Mouse (Mus musculus): ENCODE results near the gene Pcnx. TPM values are rescaled to one million over a fixed set of nuclear protein-coding genes. Genes with fewer than 3 reads are reported as not detected.
"Not testable (repeated sequence)": the region's sequence is repeated elsewhere in the genome, so short reads cannot be mapped to it uniquely, and the experiment has no call there.

Pcnx gene
- polyA plus RNA-seq, 1 experiment from 2014 or later: 11.4 TPM

DNA sequence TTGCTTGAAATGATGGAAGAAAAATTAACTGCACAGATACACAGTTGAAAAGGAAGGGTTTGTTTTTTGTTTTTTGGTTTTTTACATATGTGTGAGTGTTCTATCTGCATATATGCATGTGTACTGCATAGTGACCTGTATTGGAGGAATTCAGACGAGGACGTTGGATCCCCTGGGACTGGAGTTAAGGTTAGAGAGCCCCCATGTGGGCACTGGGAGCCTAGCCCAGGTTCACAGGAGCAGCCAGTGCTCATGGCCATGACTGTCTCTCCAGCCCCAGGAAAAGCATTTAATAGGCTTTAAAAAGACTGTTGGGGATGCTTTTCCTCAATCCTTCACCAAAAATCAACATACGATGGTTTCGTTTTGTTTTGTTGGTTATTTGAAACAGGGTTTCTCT, 117.5 kb downstream of the Pcnx start:
- Histone ChIP-seq H3K36me3 (ENCODE audit: control insufficient read depth, insufficient read depth, low read length) (peaks cover 13% of the 10 kb centered on the region), H3K27ac (ENCODE audit: low read depth, low read length) (no peak overlapping the region), H3K4me3 (ENCODE audit: low read depth, low read length) (no peak overlapping the region), H3K27me3 (ENCODE audit: control insufficient read depth, insufficient read depth, low read length) (no peaks in the 10 kb centered on the region), H3K4me2 (no peak overlapping the region), H3K9ac (ENCODE audit: low read length) (no peak overlapping the region), H3K4me1 (ENCODE audit: control insufficient read depth, insufficient read depth, low read length) (no peaks in the 10 kb centered on the region), H3K9me3 (ENCODE audit: control insufficient read depth, low read length) (no peaks in the 10 kb centered on the region)
- no peak for ATAC-seq (ENCODE audit: low FRiP score)
- 78% methylated on average over 4 of the region's 4 CpGs for WGBS
- peak; percentile 31 for DNase-seq (ENCODE audit: low spot score, missing footprints)

DNA sequence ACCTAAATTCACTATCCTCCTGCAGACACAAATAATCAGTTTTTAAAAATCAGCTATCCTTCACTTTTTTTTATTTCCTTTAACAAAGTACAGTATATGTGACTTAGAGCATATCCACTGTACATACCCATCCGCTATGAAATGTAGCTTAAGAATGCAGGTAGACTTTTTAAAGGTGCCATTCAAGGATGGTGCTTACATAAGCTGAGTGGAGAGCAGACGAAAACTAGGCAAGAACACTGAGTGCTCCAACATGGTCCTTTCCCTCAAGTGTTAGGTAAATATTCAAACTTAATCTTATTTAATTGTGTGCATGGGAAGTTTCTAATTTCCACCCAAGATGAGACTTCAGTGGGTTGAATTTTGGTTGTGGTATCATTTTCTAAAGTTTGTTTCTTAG, 119.5 kb downstream of the Pcnx start:
- DNase-seq (ENCODE audit: low spot score, missing footprints) (peak; percentile 64), ATAC-seq (ENCODE audit: low FRiP score) (no peak)
- no peak overlapping the region for H3K27ac ChIP-seq (ENCODE audit: low read depth, low read length)
- WGBS: 89% methylated on average over 2 of the region's 2 CpGs
- H3K36me3 ChIP-seq (ENCODE audit: control insufficient read depth, insufficient read depth, low read length): peaks cover 16% of the 10 kb centered on the region
- H3K4me2 ChIP-seq: no peak overlapping the region
- no peak overlapping the region for H3K4me3 ChIP-seq (ENCODE audit: low read depth, low read length)
- H3K4me1 ChIP-seq (ENCODE audit: control insufficient read depth, insufficient read depth, low read length): no peaks in the 10 kb centered on the region
- H3K27me3 ChIP-seq (ENCODE audit: control insufficient read depth, insufficient read depth, low read length): no peaks in the 10 kb centered on the region
- H3K9me3 ChIP-seq (ENCODE audit: control insufficient read depth, low read length): no peaks in the 10 kb centered on the region
- no peak overlapping the region for H3K9ac ChIP-seq (ENCODE audit: low read length)

DNA sequence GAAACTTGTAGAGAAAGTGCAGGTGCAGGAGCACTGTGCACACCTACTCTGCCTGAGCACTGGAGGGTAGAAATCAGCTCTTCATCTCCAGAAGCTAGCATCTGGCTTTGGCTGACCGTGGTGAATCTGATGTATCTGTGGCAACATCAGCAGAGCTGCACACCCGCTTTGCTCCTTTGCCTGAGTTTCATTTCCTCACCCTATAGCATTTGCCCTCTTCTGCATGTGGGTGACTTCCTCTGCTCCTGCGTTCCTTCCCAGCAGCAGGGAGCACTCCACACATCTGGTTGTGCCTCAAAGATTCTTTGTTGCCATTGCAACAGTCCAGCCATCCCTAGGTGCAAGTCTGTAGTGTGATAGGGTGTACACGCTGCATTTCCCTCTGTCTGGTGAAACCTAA, 132.3 kb downstream of the Pcnx start:
- Histone ChIP-seq H3K4me3 (ENCODE audit: low read depth, low read length) (no peak overlapping the region), H3K9ac (ENCODE audit: low read length) (no peak overlapping the region), H3K27me3 (ENCODE audit: control insufficient read depth, insufficient read depth, low read length) (no peaks in the 10 kb centered on the region), H3K36me3 (ENCODE audit: control insufficient read depth, insufficient read depth, low read length) (peaks cover 16% of the 10 kb centered on the region), H3K4me2 (no peak overlapping the region), H3K9me3 (ENCODE audit: control insufficient read depth, low read length) (no peaks in the 10 kb centered on the region), H3K4me1 (ENCODE audit: control insufficient read depth, insufficient read depth, low read length) (no peaks in the 10 kb centered on the region), H3K27ac (ENCODE audit: low read depth, low read length) (no peak overlapping the region)
- DNase-seq (ENCODE audit: low spot score, missing footprints) (peak; percentile 44), ATAC-seq (ENCODE audit: low FRiP score) (no peak)
- WGBS: 94% methylated on average over 4 of the region's 4 CpGs

DNA sequence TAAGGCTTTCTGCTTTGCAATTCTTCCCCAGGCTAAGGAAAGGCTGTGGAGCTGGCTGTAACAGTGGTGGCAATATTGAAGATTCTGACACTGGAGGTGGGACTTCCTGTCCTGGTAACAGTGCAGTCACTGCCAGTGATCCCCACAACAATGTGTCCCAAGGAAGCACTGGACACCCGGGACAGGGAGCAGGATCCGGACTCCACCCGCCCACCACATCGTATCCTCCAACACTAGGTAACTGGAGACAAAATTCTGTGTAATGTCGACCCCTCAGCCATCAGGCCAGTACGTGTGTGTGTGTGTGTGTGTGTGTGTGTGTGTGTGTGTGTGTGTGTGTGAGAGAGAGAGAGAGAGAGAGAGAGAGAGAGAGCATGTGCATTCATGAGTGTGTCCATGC, 133.2 kb downstream of the Pcnx start:
- 95% methylated on average over 6 of the region's 6 CpGs for WGBS
- H3K4me3 ChIP-seq (ENCODE audit: low read depth, low read length): no peak overlapping the region
- H3K9ac ChIP-seq (ENCODE audit: low read length): no peak overlapping the region
- DNase-seq (ENCODE audit: low spot score, missing footprints) (peak; percentile 68), ATAC-seq (ENCODE audit: low FRiP score) (no peak)
- no peaks in the 10 kb centered on the region for H3K9me3 ChIP-seq (ENCODE audit: control insufficient read depth, low read length)
- H3K27ac ChIP-seq (ENCODE audit: low read depth, low read length): no peak overlapping the region
- no peaks in the 10 kb centered on the region for H3K4me1 ChIP-seq (ENCODE audit: control insufficient read depth, insufficient read depth, low read length)
- H3K4me2 ChIP-seq: no peak overlapping the region
- H3K27me3 ChIP-seq (ENCODE audit: control insufficient read depth, insufficient read depth, low read length): no peaks in the 10 kb centered on the region
- H3K36me3 ChIP-seq (ENCODE audit: control insufficient read depth, insufficient read depth, low read length): peaks cover 12% of the 10 kb centered on the region

DNA sequence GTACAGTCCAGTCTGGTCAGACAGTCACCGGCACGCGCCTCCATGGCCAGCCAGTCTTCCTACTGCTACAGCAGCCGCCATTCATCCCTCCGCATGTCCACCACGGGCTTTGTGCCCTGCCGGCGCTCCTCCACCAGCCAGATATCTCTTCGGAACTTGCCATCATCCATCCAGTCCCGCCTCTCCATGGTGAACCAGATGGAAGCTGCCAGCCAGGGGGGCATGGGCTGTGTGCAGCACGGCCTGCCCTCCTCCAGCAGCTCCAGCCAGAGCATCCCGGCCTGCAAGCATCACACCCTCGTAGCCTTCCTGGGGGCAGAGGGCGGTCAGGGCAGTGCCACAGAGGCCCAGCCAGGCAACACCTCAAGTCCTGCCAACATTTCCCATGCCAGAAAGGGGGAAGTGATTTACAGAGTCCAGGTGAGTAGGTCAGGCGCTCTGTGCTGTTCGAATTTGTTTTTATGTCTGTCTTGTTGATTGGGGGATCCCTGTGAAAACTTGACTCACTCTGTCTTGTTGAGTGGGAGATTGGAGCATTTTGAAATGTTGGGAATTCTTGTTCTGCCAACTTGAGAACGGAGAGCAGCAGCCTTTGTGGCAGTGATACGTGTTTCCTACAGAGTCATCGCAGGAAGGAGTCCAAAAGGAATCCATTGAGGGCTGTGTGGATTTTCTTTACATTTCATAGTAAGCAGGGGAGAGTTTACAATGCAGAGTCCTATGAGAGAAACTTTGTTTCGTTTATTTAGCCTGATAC, 135.3 kb downstream of the Pcnx start:
- peaks cover 11% of the 10 kb centered on the region; the same call in 1 of the 2 replicates for H3K36me3 ChIP-seq (ENCODE audit: control insufficient read depth, insufficient read depth, low read length)
- no peaks in the 10 kb centered on the region for H3K4me1 ChIP-seq (ENCODE audit: control insufficient read depth, insufficient read depth, low read length)
- DNase-seq (ENCODE audit: low spot score, missing footprints): peak; percentile 56
- H3K4me3 ChIP-seq (ENCODE audit: low read depth, low read length): no peak overlapping the region
- no peak overlapping the region for H3K4me2 ChIP-seq
- H3K9me3 ChIP-seq (ENCODE audit: control insufficient read depth, low read length): no peaks in the 10 kb centered on the region
- ATAC-seq (ENCODE audit: low FRiP score): no peak
- H3K9ac ChIP-seq (ENCODE audit: low read length): no peak overlapping the region
- WGBS: 93% methylated on average over 20 of the region's 20 CpGs
- no peaks in the 10 kb centered on the region for H3K27me3 ChIP-seq (ENCODE audit: control insufficient read depth, insufficient read depth, low read length)
- H3K27ac ChIP-seq (ENCODE audit: low read depth, low read length): no peak overlapping the region

DNA sequence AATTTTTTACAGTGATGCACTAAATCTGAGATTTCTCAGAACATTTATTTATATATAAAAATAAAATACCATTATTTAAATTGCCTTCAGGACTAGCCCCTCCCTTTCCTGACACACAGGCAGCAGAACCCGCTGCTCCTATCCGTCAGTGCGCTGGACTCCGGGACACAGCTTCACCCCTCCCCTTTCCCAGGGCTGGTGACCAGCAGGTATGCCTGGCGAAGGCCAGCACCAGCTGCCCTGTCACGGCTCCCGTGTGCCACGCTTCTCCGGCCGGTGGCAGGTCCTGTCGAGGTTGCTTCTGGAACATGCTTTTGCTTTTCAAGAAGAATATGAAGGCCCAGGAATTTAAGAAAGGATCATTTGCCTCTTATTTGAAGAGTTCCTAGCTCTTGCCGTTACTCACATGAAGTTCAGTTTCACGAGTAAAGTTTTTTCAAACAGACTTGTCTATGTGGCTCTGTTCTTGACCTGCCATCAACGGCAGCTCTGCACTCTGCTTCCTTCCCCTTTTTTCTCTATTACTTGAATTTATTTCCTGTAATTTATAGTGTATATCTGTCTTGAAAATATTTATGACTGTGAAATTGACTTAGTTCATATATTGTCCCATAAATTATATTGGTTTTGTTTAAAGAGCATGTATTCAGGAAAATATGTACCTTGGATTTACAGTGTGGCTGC, 137.0 kb downstream of the Pcnx start:
- no peaks in the 10 kb centered on the region for H3K27me3 ChIP-seq (ENCODE audit: control insufficient read depth, insufficient read depth, low read length)
- H3K9me3 ChIP-seq (ENCODE audit: control insufficient read depth, low read length): no peaks in the 10 kb centered on the region
- no peak for ATAC-seq (ENCODE audit: low FRiP score)
- no peak overlapping the region for H3K27ac ChIP-seq (ENCODE audit: low read depth, low read length)
- H3K9ac ChIP-seq (ENCODE audit: low read length): no peak overlapping the region
- H3K4me2 ChIP-seq: no peak overlapping the region
- DNase-seq (ENCODE audit: low spot score, missing footprints): peak; percentile 59
- no peak overlapping the region for H3K4me3 ChIP-seq (ENCODE audit: low read depth, low read length)
- H3K36me3 ChIP-seq (ENCODE audit: control insufficient read depth, insufficient read depth, low read length): peaks cover 6% of the 10 kb centered on the region; the same call in 1 of the 2 replicates
- 91% methylated on average over 14 of the region's 14 CpGs for WGBS
- H3K4me1 ChIP-seq (ENCODE audit: control insufficient read depth, insufficient read depth, low read length): no peaks in the 10 kb centered on the region

DNA sequence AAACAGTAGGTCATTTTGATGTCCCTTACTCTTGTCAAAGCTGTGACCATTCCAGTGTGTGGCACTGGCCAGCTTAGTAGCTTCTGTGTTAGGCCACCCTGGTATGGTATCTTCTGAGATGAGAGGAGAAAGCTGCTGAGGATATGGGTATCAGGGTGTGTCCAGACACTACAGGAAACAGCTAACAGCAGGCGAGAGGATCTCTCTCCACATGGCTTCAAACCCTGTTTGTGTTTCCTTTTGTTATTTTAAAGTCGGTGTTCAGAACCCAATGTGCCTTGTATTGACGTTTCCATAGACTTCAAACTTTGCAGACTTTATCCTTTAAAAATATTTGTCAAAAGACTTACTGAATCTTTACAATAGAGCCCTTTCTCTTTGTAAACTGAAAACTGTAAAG, 137.7 kb downstream of the Pcnx start:
- no peak overlapping the region for H3K27ac ChIP-seq (ENCODE audit: low read depth, low read length)
- DNase-seq (ENCODE audit: low spot score, missing footprints) (no peak), ATAC-seq (ENCODE audit: low FRiP score) (no peak)
- H3K9ac ChIP-seq (ENCODE audit: low read length): no peak overlapping the region
- H3K4me2 ChIP-seq: no peak overlapping the region
- H3K27me3 ChIP-seq (ENCODE audit: control insufficient read depth, insufficient read depth, low read length): no peaks in the 10 kb centered on the region
- WGBS: 36% methylated on average over 3 of the region's 3 CpGs
- H3K36me3 ChIP-seq (ENCODE audit: control insufficient read depth, insufficient read depth, low read length): 0 out of 2 replicates have a peak, but pooled peaks cover 4% of the 10 kb centered on the region
- no peak overlapping the region for H3K4me3 ChIP-seq (ENCODE audit: low read depth, low read length)
- H3K4me1 ChIP-seq (ENCODE audit: control insufficient read depth, insufficient read depth, low read length): no peaks in the 10 kb centered on the region
- no peaks in the 10 kb centered on the region for H3K9me3 ChIP-seq (ENCODE audit: control insufficient read depth, low read length)

DNA sequence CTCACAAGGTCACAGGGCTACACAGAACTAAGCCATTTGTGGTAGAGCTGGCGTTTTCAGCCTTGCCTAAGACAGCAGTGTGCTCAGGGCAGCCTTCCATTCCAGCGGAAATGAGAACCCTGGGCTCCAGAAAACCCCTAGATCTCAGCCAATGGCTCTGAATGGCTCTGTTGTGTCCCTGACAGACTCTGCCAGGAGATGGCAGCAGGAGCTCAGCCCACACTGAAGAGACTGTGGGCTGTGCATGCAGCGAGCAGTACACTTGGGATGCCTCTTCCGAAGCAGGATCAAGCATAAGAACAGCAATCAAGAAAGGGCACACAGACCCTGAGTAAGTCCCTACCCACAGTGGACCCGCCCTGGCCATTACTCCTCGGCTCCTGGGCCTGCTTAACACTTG, 142.9 kb downstream of the Pcnx start:
- ATAC-seq (ENCODE audit: low FRiP score): peak; percentile 81
- WGBS: no CpG with 5 or more reads among the region's 6 CpGs
- H3K27me3 ChIP-seq (ENCODE audit: control insufficient read depth, insufficient read depth, low read length): not testable (repeated sequence)

DNA sequence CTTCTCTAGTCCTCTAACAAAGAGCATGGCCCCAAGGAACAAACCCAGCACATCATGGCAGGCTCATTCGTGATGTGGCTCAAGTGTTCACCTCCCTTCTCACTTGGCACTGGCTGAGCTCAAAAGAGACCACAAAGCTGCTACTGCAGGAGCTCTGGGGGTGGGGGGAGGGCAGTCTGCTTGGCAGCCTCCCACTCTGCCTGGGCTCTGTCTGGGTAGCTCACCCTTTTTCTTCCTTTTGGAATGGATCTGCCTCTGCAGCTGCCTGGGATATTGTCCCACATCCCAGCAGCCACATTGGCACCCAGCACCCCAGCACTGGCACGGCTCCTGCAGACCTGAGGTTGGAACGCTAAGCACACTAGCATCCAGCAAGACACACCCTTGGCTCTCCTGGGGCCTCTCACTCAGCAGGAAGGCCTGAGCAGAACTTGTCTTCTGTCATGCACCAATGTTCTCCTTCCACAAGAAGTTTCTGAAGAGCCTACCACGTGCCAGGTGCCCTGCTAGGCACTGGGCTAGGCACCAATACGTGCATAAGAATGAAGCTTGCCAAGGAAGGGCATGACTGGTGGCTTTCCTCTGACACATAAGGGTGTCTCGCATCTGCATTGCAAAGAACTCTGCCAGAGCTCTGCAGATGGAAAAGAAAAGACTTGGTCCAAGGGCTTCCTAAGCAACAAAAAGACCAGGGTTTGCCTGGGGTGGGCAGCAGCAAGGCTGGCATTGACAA, 166.2 kb downstream of the Pcnx start:
- not testable (repeated sequence) for H3K9me3 ChIP-seq (ENCODE audit: control insufficient read depth, low read length); DNase-seq (ENCODE audit: low spot score, missing footprints); H3K9ac ChIP-seq (ENCODE audit: low read length); H3K27ac ChIP-seq (ENCODE audit: low read depth, low read length); H3K4me1 ChIP-seq (ENCODE audit: control insufficient read depth, insufficient read depth, low read length); H3K4me3 ChIP-seq (ENCODE audit: low read depth, low read length); H3K4me2 ChIP-seq; H3K36me3 ChIP-seq (ENCODE audit: control insufficient read depth, insufficient read depth, low read length); ATAC-seq (ENCODE audit: low FRiP score); H3K27me3 ChIP-seq (ENCODE audit: control insufficient read depth, insufficient read depth, low read length)
- no CpG with 5 or more reads among the region's 6 CpGs for WGBS

More for the DNA sequence above, 142.9 kb downstream of the Pcnx start:
- not testable (repeated sequence) for H3K4me3 ChIP-seq (ENCODE audit: low read depth, low read length); H3K4me2 ChIP-seq; H3K9ac ChIP-seq (ENCODE audit: low read length); H3K36me3 ChIP-seq (ENCODE audit: control insufficient read depth, insufficient read depth, low read length); H3K9me3 ChIP-seq (ENCODE audit: control insufficient read depth, low read length); DNase-seq (ENCODE audit: low spot score, missing footprints); H3K27ac ChIP-seq (ENCODE audit: low read depth, low read length); H3K4me1 ChIP-seq (ENCODE audit: control insufficient read depth, insufficient read depth, low read length)

All from midbrain, embryonic 11.5 days (tissue).